Mouse (Mus musculus) stomach, postnatal 0 days (tissue): Measurements from ENCODE around the gene Gsn.

Experiments
- CTCF ChIP-seq: IDR thresholded peaks from 2 replicates; pipeline ENCODE4 v1.5.1; 2016; ENCODE audit warnings: antibody characterized with exemption, low read depth, mild to moderate bottlenecking, moderate library complexity
- EP300 ChIP-seq: optimal IDR thresholded peaks from 2 replicates; pipeline ENCODE3; 2016; ENCODE audit warnings: antibody characterized with exemption

- TF ChIP-seq EP300 = no peak
- TF ChIP-seq CTCF = no peak
Measured at GRCm38 (mm10) chr2:35218736-35219135, 37.4 kb upstream of the Gsn start.
